Mouse (Mus musculus): ENCODE results near the gene Banf2. TPM values are rescaled to one million over a fixed set of nuclear protein-coding genes. Genes with fewer than 3 reads are reported as not detected.

The Banf2 gene
- total and polyA plus RNA-seq, 3 experiments = not detected

GRCm38 (mm10) chr2:144044726-144045125 lies 11.9 kb downstream of the Banf2 start:
- Histone ChIP-seq H3K27me3 (ENCODE audit: insufficient read depth, low read length) (no peaks in the 10 kb centered on the region), H3K4me1 (ENCODE audit: insufficient read depth, low read depth, low read length) (0 out of 2 replicates have a peak, but pooled peaks cover 3% of the 10 kb centered on the region), H3K4me3 (ENCODE audit: low read depth, low read length) (no peak overlapping the region), H3K9me3 (replicated peaks) (no peaks in the 10 kb centered on the region), H3K36me3 (replicated peaks) (no peaks in the 10 kb centered on the region)
- TF ChIP-seq GATA1 (IDR thresholded peaks at IDR 0.05; ENCODE audit: borderline replicate concordance, low read length) (no peak), GATA2 (IDR thresholded peaks at IDR 0.05; ENCODE audit: borderline replicate concordance, low read depth, low read length) (no peak), POLR2AphosphoS5 (IDR thresholded peaks at IDR 0.05; ENCODE audit: insufficient replicate concordance, low read depth, low read length) (no peak), CTCF (IDR thresholded peaks at IDR 0.05; ENCODE audit: low read depth, low read length) (no peak), TAL1 (conservative IDR thresholded peaks at IDR 0.05; ENCODE audit: low read depth, low read length) (no peak)
- no peak for DNase-seq (ENCODE audit: low spot score)
- no peak for ATAC-seq (ENCODE audit: extremely low read depth, insufficient number of reproducible peaks, low FRiP score, poor library complexity, severe bottlenecking)

DNA sequence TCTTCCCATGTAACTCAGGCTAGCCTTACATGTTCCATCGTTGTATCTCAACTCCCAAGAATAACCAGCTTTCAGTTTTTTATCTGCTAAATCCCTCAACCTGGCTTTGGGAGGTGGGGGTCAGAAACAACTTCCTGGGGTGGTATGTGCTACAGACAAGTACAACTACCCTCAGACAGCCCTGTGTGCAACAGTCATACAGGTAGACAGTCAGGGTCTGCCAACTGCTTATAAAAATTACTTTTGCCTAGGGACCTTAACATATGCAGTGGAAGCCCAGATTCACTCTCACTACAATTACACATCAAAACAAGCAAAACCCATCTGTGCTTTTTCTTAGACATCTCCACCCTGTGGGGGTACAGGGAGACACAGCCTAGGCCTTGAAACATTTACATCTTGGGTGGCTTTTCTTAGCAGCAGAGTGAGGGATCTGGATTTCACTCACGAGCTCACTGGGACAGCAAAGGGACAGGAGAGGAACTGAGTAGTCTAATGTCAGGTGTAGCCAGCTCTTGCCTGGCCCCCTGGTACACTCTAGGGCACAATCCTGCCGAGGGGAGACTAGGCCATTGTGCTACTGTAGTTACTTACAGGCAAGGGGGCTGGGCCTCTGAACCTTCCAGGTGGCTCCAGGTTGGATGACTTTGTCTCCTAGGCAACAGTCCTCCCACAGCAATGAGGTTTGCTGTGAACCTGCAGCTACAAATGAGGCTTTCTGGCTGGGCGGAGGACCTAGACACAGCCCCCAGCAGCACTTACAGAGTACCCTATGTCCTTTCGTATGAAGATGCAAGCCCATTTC lies 13.1 kb downstream of the Banf2 start:
- no peak for ATAC-seq (ENCODE audit: extremely low read depth, insufficient number of reproducible peaks, low FRiP score, poor library complexity, severe bottlenecking)
- 0 out of 2 replicates have a peak, but pooled peaks cover 3% of the 10 kb centered on the region for H3K4me1 ChIP-seq (ENCODE audit: insufficient read depth, low read depth, low read length)
- DNase-seq (ENCODE audit: low spot score) = no peak
- no peaks in the 10 kb centered on the region for H3K27me3 ChIP-seq (ENCODE audit: insufficient read depth, low read length)
- no peaks in the 10 kb centered on the region for H3K36me3 ChIP-seq (replicated peaks)
- TF ChIP-seq CTCF (IDR thresholded peaks at IDR 0.05; ENCODE audit: low read depth, low read length) (no peak), GATA2 (IDR thresholded peaks at IDR 0.05; ENCODE audit: borderline replicate concordance, low read depth, low read length) (no peak), GATA1 (IDR thresholded peaks at IDR 0.05; ENCODE audit: borderline replicate concordance, low read length) (no peak), TAL1 (conservative IDR thresholded peaks at IDR 0.05; ENCODE audit: low read depth, low read length) (no peak), POLR2AphosphoS5 (IDR thresholded peaks at IDR 0.05; ENCODE audit: insufficient replicate concordance, low read depth, low read length) (no peak)
- no peak overlapping the region for H3K4me3 ChIP-seq (ENCODE audit: low read depth, low read length)
- H3K9me3 ChIP-seq (replicated peaks) = no peaks in the 10 kb centered on the region

DNA sequence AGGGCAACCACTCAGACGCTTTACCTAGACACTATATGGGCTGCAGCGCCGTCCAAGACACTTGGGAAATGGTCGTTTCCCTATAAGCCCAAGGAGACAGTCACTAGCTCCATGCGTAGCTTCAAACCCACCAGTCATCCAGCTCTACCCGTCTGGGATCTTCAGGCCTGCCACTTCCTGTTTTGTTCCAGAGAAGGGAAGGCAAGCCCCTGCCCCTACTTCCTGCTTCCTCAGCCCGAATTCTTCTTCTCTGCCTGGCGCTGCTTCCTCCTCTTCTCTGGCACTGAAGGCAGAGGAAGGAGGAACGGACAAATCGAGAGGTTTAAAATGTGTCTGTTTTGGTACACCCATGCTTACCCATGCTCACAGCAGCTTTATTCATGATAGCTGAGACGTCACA lies 14.1 kb downstream of the Banf2 start:
- no peak for ATAC-seq (ENCODE audit: extremely low read depth, insufficient number of reproducible peaks, low FRiP score, poor library complexity, severe bottlenecking)
- Histone ChIP-seq H3K36me3 (replicated peaks) (no peaks in the 10 kb centered on the region), H3K9me3 (replicated peaks) (no peaks in the 10 kb centered on the region), H3K27me3 (ENCODE audit: insufficient read depth, low read length) (no peaks in the 10 kb centered on the region), H3K4me1 (ENCODE audit: insufficient read depth, low read depth, low read length) (0 out of 2 replicates have a peak, but pooled peaks cover 3% of the 10 kb centered on the region), H3K4me3 (ENCODE audit: low read depth, low read length) (no peak overlapping the region)
- TF ChIP-seq CTCF (IDR thresholded peaks at IDR 0.05; ENCODE audit: low read depth, low read length) (no peak), TAL1 (conservative IDR thresholded peaks at IDR 0.05; ENCODE audit: low read depth, low read length) (no peak), POLR2AphosphoS5 (IDR thresholded peaks at IDR 0.05; ENCODE audit: insufficient replicate concordance, low read depth, low read length) (no peak), GATA2 (IDR thresholded peaks at IDR 0.05; ENCODE audit: borderline replicate concordance, low read depth, low read length) (no peak)
- DNase-seq (ENCODE audit: low spot score) = no peak

GRCm38 (mm10) chr2:144050146-144050680 lies 17.4 kb downstream of the Banf2 start:
- Histone ChIP-seq H3K27me3 (ENCODE audit: insufficient read depth, low read length) (no peaks in the 10 kb centered on the region), H3K36me3 (replicated peaks) (no peaks in the 10 kb centered on the region), H3K4me3 (ENCODE audit: low read depth, low read length) (no peak overlapping the region), H3K4me1 (ENCODE audit: insufficient read depth, low read depth, low read length) (0 out of 2 replicates have a peak, but pooled peaks cover 3% of the 10 kb centered on the region), H3K9me3 (replicated peaks) (no peaks in the 10 kb centered on the region)
- DNase-seq (ENCODE audit: low spot score) (no peak), ATAC-seq (ENCODE audit: extremely low read depth, insufficient number of reproducible peaks, low FRiP score, poor library complexity, severe bottlenecking) (no peak)
- no peak for TF ChIP-seq TAL1 (conservative IDR thresholded peaks at IDR 0.05; ENCODE audit: low read depth, low read length)
- no peak for TF ChIP-seq GATA2 (IDR thresholded peaks at IDR 0.05; ENCODE audit: borderline replicate concordance, low read depth, low read length)
- no peak for TF ChIP-seq GATA1 (IDR thresholded peaks at IDR 0.05; ENCODE audit: borderline replicate concordance, low read length)
- no peak for TF ChIP-seq POLR2AphosphoS5 (IDR thresholded peaks at IDR 0.05; ENCODE audit: insufficient replicate concordance, low read depth, low read length)
- TF ChIP-seq CTCF (IDR thresholded peaks at IDR 0.05; ENCODE audit: low read depth, low read length) = no peak

- no peaks in the 10 kb centered on the region for H3K36me3 ChIP-seq (replicated peaks)
- ATAC-seq (ENCODE audit: extremely low read depth, insufficient number of reproducible peaks, low FRiP score, poor library complexity, severe bottlenecking) = no peak
- TF ChIP-seq TAL1 (conservative IDR thresholded peaks at IDR 0.05; ENCODE audit: low read depth, low read length) = no peak
- TF ChIP-seq POLR2AphosphoS5 (IDR thresholded peaks at IDR 0.05; ENCODE audit: insufficient replicate concordance, low read depth, low read length) = no peak
- no peak for TF ChIP-seq GATA2 (IDR thresholded peaks at IDR 0.05; ENCODE audit: borderline replicate concordance, low read depth, low read length)
- TF ChIP-seq CTCF (IDR thresholded peaks at IDR 0.05; ENCODE audit: low read depth, low read length) = no peak
- TF ChIP-seq GATA1 (IDR thresholded peaks at IDR 0.05; ENCODE audit: borderline replicate concordance, low read length) = no peak
Observed at GRCm38 (mm10) chr2:144050861-144051260, 18.0 kb downstream of the Banf2 start.

GRCm38 (mm10) chr2:144052410-144053065 lies 19.7 kb downstream of the Banf2 start:
- no peak for DNase-seq (ENCODE audit: low spot score)
- no peaks in the 10 kb centered on the region for H3K9me3 ChIP-seq (replicated peaks)
- no peaks in the 10 kb centered on the region for H3K4me1 ChIP-seq (ENCODE audit: insufficient read depth, low read depth, low read length)
- no peaks in the 10 kb centered on the region for H3K27me3 ChIP-seq (ENCODE audit: insufficient read depth, low read length)
- TF ChIP-seq GATA1 (IDR thresholded peaks at IDR 0.05; ENCODE audit: borderline replicate concordance, low read length) (no peak), POLR2AphosphoS5 (IDR thresholded peaks at IDR 0.05; ENCODE audit: insufficient replicate concordance, low read depth, low read length) (no peak), CTCF (IDR thresholded peaks at IDR 0.05; ENCODE audit: low read depth, low read length) (no peak), GATA2 (IDR thresholded peaks at IDR 0.05; ENCODE audit: borderline replicate concordance, low read depth, low read length) (no peak), TAL1 (conservative IDR thresholded peaks at IDR 0.05; ENCODE audit: low read depth, low read length) (no peak)
- H3K4me3 ChIP-seq (ENCODE audit: low read depth, low read length) = no peak overlapping the region
- H3K36me3 ChIP-seq (replicated peaks) = no peaks in the 10 kb centered on the region
- no peak for ATAC-seq (ENCODE audit: extremely low read depth, insufficient number of reproducible peaks, low FRiP score, poor library complexity, severe bottlenecking)

More at GRCm38 (mm10) chr2:144050861-144051260, 18.0 kb downstream of the Banf2 start:
- 0 out of 2 replicates have a peak, but pooled peaks cover 3% of the 10 kb centered on the region for H3K4me1 ChIP-seq (ENCODE audit: insufficient read depth, low read depth, low read length)
- no peaks in the 10 kb centered on the region for H3K27me3 ChIP-seq (ENCODE audit: insufficient read depth, low read length)
- DNase-seq (ENCODE audit: low spot score) = no peak
- no peaks in the 10 kb centered on the region for H3K9me3 ChIP-seq (replicated peaks)
- H3K4me3 ChIP-seq (ENCODE audit: low read depth, low read length) = no peak overlapping the region

All from G1E (cell line).